Mouse (Mus musculus): ENCODE data around the gene Lrrc32.
A peak's percentile ranks its signal among the peaks of the same experiment; 100 is the strongest.

The Lrrc32 gene

DNA sequence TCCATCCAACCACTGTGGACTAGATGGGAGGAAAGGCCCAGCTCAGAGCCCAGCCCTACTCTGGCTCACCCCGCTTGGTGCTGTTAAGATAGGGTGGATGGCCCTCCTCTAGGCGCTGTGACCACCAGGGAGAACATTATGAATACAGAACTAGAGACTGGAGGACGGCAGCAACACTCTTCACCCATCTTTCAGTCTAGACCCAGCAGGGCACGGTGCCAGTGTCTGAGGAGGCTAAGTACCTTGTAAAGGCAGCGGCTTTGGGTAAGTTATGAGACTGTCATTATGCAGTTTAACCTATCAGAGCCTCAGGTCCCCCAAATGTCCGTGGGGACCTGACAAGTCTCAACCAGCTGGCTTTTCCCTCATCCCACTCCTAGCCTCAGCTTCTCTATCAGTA is at the start of gene Lrrc32:
Lrrc32 (plus strand) TSS at position 153 of the 400 bp plus-strand sequence.
- DNase-seq (ENCODE audit: extremely low spot score, low read depth, low spot score): no peak

DNA sequence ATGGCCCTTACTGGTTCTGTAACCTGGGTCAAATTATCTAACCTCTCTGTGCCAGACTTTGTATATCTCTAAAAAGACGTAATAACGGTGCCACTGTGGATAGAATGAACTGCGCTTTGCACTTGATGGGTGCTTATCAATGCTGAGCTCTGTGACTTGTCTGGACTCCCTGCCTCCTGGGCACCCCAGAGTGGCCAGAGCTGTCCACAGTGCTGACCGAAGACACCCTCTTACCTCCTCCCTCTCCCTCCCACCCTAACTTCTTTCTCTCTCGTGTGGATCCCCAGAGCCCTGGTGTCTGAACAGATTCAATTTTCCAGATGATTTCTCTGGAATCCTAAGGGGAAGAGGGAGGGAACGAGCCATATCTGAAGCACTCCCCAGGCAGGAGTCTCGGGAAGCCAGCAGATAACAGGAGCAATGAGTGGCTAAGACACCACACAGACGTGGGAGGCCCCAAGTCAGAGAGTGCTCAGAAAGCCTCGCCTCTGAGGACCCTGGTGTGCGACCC is 49.1 kb upstream of the Lrrc32 start, which contains the start of gene Gucy2d:
Gucy2d (plus strand) TSS at position 461 of the 511 bp plus-strand sequence.
- DNase-seq (ENCODE audit: extremely low spot score, low read depth, low spot score): no peak

DNA sequence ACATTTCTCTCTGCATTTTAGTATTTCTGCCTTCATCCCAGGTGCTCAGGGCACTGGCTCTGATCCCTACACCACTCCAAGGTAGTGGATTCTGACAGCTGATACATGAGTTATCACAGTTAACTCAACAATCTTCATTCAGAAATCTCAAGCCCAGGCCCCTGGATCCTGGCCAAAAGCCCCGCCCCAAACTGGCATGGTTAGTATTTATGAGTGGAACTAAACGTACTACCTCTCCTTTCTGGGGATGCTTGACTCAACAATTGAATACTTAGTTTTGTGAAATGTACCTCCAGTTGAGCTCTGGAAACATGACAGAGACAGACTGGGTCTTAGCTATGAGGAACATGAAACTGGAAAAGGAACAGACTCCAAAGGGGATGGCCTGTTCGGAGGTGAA is 42.2 kb upstream of the Lrrc32 start:
- DNase-seq (ENCODE audit: extremely low spot score, low read depth, low spot score): no peak

DNA sequence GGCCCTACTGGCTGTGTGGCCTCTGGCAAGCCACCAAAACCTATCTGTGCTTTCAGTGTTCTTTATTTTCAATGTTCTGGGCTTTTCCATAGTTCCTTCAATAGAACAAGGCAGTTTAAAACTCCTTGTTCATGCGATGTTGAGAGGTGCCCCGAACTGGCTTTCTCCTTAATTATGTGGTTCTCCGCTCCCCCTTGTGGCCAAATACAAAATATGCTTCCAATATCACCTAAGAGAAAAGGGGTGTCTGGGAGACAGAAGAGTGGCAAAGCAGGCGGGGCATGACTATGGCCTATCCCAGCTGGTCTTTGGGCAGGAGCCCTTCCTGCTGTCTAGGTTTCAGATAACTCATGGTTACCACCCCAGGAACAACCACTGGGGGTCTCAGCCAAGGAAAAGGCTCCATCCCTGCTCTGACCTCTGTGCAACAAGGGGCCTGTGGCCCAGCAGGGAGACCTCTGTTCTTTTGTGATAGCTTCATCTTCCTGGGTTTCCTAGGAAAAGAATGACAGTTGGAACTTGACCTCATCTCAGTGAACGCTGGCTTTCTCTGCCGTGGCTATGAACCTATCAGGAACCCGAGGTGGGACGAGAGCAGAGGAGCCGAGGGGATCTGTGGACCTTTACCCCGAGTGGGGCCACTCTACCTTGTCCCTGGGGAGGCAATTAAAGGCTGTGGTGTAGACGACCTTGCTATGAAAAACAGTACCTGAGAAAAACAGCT is 41.3 kb upstream of the Lrrc32 start:
- DNase-seq (ENCODE audit: extremely low spot score, low read depth, low spot score): no peak

DNA sequence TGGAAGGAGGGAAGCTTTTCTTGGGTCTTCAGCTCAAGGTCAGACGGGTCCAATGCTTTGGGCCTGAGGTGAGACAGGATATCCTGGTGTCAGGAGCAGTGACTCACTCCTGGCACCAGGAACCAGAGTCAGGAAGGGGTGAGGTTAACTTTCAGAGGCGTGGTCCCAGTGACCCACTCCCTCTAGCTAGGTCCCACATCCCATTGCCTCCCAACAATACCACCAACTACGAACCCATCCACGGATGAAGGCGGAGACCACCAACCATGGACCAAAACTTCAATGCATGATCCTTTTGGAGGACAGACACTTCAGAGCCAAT is 40.8 kb upstream of the Lrrc32 start:
- no peak for DNase-seq (ENCODE audit: extremely low spot score, low read depth, low spot score)

DNA sequence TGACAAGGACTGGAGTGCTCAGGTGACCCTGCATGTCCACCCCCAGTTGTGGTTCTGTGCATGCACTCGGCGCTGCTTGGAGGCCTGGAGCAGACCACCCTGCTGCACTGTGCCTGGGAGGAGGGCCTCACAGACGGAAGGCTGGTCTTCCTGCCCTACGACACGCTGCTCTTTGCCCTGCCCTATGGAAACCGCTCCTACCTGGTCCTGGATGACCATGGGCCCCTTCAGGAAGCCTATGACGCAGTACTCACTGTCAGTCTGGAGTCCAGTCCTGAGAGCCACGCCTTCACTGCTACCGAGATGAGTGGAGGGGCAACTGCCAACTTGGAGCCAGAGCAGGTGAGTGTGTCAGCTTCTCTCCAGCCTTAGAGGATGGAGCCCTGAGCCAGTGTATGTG is 39.4 kb upstream of the Lrrc32 start:
- no peak for DNase-seq (ENCODE audit: extremely low spot score, low read depth, low spot score)

DNA sequence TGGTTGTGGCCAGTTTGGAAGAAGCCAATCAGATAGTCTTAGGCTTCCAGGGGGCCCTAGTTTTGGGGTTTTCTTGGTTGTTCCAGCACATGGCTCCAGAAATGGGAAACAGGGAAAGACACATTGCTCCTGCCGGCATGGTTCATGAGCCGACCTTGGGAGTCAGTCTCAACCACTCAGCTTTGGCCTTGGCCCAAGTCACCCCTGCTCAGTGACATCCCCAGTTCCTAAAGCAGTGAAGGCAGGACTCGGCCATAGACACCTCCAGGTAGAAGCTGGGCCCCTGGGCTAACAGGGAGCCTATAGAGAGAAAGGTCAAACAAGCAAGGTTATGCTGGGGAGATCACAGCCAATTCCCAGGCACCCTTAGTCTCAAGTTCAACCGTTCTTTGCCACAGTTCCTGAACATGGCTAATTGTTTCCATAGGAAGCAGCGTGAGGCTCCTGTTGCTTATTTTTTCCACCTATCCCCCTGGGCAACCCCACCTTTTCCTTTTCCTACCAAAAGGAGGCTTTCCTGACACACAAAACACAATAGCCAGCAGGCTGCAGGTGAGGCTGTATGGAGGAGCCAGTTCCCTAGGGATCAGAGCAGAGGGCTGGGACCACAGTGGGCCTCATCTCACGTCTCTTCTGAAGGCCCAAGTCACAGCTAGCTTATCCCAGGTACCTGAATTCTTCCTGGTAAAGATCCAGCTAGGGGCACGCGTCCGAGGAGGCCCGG is 34.5 kb upstream of the Lrrc32 start:
- DNase-seq (ENCODE audit: extremely low spot score, low read depth, low spot score): no peak

DNA sequence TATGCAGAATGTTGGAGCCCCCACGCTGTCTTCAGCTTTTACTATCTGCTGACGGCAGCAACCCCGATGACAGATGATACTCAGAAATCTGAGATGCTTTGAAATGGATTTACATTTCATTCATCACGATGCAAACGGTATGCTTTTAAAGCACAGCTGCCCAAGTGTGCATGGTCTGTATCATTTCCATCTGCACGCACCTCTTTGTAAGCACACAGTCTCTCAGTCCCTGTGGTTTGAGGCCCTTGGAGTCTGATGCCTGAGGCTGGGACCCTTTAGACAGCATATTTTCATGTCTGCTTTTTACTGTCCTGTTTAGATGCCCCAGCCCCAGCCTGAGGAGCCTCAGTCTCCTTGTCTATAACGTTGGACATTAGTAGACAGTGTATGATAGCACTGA is 28.8 kb upstream of the Lrrc32 start:
- no peak for DNase-seq (ENCODE audit: extremely low spot score, low read depth, low spot score)

DNA sequence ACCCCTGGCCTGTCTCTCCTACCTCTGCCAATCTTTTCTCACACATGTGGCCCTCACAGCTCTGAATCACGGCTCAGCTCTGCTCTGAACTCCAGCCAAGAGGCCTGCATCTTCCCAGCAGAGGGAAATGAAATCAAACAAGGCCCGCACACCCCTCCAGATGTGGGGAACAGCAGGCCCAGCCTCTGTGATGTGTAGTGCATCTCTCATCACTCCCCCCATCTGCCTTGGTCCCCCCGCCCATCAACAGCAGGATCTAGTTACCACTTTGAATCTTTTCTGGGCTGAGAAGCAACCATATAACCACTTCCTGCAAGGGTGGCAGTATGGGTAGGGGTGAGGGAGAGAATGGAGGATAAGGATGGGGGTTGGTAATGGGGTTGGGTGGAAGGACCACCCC is 20.0 kb upstream of the Lrrc32 start:
- no peak for DNase-seq (ENCODE audit: extremely low spot score, low read depth, low spot score)

DNA sequence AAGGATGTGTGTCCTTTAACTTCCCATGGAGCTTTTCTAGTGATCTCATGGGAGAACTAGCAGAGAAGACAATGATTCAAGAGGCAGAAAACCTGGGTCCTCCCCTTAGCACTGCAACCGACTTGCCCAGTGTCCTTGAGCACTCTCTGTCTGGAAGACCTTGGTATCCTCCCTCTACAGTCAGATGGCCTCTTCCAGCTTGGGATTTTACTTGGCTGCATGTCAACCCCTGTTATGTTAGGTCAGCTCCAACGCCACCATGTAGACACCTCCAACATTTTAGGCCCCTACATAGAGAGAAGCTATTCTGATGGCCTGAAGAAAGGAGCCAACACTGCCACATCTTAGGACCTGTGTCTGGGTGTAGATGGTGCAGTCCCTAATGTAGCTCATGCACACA is 16.6 kb upstream of the Lrrc32 start:
- DNase-seq (ENCODE audit: extremely low spot score, low read depth, low spot score): no peak

DNA sequence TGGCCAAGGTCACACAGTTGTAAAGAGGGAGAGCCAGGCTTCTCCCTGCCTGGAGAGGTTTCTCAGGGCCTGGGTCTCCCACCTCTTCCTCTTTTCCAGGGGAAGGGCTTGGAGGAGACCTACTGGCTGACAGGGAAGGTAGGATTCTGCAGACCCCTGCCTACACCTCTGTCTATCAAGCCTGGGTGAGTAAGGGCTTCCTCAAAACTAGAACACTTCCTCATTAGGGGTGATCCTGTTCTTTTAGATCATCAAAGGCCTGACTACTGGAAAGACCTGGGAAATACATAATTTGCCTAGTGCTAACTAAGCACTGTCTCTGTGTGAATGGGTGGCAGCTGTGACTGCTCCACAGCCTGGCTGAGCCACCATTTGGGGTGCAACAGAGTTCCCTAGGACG is 14.5 kb upstream of the Lrrc32 start:
- no peak for DNase-seq (ENCODE audit: extremely low spot score, low read depth, low spot score)

DNA sequence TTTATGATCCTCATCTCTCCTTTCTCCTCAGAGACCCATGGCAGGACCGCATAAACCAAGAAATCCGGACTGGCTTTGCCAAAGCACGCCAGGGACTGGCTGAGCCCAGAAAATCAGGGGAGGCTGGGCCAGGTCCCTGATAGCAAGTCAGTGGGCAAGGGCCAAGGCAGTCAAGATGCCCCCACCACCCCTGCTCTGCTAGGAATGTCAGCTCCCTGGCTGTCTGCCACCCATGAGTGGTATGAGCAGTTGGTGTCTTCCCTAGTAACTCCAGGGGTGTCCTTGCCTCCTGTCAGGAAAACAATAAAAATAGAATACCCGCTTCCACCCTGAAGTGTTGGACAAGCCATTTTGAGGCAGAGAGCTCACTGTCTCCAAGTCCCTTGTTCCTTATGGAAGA is 11.9 kb upstream of the Lrrc32 start:
- no peak for DNase-seq (ENCODE audit: extremely low spot score, low read depth, low spot score)

DNA sequence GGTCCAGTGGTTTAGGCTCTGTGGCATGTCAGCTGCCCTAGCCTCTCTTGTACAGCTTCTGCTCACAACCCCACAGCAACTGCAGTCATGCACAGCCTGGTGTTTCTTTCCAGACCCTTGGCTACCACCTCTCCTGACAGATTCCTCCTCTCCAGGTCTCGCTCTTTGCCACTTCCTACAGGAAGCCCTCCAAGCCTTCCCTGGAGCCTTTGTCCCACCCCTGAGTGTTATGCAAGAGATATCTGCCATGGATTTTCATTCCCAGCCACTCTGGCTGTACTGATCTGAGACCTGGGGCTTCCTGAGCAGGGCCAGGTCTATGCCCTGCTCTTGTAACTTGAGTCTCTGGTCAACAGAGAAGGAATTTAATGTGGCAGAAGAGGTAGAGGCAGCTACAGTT is 8.6 kb upstream of the Lrrc32 start:
- DNase-seq (ENCODE audit: extremely low spot score, low read depth, low spot score): no peak

DNA sequence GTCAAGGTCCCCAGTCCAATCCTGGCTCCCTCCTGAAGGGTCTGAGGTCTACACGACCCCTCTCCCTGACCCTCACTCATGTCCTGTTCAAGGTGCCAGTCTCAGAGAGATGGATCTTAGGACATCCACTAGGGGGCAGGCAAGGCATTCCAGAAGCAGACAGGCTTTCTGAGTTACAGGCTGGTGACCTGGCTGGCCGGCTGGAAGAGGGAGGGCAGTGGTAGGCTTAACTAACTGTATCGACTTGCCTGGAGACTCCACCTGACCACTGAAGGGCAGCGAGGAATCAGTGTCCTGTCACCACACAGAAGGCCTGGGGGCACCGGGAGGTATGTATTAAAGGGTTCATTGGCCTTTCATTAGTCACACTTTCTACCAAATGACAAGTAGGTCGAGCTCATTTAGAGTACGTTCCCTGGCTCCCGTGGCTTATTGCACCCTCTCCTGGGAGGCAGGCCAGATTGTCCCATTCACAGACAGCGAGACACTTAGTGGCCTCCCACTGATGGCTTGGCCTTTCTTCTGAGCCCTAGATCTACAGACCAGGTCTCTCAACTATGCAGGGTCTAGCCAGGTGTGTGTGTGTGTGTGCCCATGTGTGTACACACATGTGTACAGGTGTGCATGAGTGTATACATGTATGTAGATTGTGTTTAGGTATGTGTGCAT is 7.9 kb upstream of the Lrrc32 start:
- DNase-seq (ENCODE audit: extremely low spot score, low read depth, low spot score): peak; percentile 63

DNA sequence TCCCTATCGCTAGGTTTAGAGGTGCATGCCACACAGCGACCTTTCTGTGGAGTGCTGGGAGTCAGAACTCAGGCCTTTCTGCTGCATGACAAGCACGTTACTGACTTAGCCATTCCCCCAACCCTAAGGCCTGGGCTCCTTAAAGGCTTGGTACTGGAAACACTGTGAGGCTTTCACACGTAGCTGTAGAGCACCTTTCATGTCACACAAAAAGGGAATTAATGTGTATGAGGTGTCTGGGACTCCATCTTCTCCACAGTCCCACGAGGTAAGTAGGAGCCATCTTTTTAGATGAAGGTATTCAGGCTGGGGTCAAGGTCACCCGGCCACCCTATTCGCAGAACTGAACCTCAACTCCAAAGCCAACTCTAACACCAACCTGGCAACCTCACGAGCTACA is 7.2 kb upstream of the Lrrc32 start:
- DNase-seq (ENCODE audit: extremely low spot score, low read depth, low spot score): no peak

DNA sequence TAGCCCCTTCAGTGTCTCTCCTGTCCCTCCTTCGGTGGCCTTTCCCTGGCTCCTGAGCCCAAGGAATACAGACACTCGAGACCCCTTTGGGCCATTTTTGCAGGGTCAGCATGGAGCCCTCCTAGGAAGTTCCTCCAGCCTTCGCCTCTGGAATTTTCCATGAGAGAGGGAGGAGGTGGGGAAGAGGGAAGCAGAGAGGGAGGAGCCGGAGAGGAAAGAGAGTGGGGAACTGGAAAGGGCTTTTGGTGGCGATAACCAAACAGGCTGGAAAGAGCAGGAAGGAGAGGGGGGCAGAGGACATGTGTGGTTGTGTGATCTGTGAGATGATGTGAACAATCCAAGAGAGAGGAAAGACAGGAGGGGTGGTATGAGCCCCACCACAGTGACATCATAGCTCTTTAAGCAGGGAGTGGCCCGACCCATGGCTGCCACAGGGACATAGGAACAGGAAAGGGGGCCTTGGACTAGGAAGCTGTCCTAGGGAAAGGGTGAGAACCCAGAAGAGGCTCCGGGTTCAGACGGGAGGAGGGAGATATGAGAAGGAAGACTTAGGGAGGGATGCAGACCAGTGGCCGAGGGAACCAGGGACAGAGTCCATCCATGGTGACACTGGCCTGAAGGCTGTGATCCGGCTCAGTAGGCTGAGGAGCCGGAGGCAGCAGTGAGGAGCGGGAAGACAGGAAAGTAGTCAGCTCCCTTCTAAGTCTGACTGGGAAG is 6.4 kb upstream of the Lrrc32 start:
- no peak for DNase-seq (ENCODE audit: extremely low spot score, low read depth, low spot score)

DNA sequence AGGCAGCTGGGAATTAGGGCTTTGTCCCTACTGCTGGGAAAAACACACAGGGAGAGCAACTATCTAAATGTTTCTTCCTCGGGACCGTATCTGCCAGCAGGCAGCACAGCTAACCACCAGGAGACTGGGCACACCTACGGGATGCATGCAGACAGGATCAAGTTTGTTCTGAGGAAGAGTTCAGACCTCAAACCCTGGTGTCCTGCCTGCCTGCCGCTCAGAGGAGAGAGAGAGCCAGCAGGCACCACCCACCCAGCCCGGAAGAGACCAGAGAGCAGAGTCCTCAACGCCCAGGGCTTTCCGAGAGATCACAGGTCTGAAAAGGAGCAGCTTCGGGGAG is 5.8 kb upstream of the Lrrc32 start:
- DNase-seq (ENCODE audit: extremely low spot score, low read depth, low spot score): no peak

DNA sequence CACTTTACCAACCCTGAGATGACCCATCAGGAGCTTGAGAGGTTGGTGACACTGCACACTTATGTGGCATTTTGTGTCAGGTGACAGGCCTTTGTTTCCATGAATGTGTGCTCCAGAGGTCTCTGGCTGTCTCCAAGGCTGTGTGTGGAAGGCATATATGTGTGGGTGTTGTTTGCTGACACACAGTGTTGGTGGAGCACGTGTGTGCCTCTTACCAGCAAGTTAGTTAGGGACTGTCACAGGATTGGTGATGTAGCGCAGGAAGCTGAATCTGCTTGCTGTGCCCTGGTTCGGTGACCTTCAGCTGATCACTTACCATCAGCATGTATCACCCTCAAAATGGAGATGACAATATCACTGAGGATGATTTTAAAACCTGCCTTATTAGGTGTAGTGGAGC is 4.2 kb upstream of the Lrrc32 start:
- no peak for DNase-seq (ENCODE audit: extremely low spot score, low read depth, low spot score)

DNA sequence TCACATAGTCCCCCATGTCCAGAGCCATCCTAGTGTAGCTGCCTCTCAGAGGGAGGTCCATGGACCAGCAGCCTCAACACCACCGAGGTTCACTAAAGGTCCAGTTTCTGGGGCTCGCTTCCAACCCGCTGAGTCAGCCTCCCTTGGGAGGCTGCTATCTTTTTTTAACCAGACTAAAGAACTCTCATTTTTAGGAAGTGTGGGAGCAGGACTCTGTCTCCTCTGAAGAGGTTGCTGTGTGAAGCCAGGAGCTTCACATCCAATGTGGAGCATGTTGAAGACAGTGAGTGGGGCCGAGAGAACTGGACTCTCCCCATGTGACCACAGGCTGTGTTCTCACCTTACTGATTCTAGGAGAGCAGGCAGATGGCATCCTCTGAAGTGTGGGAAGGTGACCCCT is 3.6 kb upstream of the Lrrc32 start:
- no peak for DNase-seq (ENCODE audit: extremely low spot score, low read depth, low spot score)

DNA sequence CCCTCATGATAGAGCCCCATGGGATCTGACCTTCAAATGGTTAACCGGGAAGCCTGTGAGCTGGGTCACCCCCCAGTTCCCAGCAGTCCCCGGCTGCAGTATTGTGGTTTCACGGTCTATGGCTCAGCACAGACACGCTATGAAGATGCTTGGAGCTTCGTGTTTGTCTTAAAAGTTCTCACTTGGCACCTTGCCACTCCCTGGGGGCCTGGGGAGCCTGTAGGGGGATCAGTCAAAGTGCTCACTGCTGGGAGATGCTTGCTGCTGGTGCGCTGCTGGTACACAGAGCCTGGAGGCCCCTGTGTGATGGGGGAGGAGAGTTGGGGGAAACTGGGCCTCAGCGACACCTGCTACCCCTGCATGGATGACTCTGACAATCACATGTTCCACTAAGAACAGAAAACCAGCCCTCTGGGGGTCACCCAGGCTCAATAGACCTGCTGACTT is 2.6 kb upstream of the Lrrc32 start:
- DNase-seq (ENCODE audit: extremely low spot score, low read depth, low spot score): no peak

DNA sequence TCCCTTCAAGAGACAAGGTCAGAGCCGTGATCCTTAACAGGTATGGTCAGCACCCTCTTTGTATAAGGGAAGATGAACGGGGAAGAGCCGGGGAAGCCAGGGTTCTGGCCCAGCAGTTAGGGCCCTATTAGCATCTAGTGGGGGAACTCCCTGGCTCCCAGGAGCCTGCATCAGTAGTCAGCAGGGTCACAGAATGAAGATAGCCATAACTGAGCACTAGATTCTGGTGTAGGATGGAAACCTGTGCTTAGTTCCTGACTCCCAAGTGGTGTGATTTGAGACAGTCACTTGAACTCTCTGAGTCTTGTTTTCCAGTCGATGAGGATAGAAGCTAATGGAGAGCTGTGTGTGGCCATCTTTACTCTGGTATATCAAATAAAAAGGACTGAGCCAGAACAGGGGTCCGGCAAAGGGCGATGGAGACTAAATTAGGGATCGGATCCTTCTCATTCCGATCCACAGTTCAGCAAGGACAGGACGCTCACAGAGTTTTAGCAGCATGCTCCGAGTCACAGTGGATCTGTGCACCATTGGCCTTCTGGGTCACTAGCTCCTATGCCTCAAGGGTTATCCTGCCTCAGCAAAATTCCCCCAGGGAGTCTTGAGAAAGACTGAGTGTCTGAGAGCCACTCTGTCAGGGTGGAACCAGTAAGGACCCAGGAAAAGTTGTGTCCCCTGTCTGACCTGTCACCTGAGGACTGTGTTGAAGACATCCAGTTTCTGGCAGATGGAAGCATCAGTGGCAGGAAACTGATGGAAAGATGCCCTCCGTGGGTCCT is 1.7 kb upstream of the Lrrc32 start:
- no peak for DNase-seq (ENCODE audit: extremely low spot score, low read depth, low spot score)
